Mouse (Mus musculus): ENCODE measurements around the gene Ccdc187. TPM values are rescaled to one million over a fixed set of nuclear protein-coding genes. Genes with fewer than 3 reads are reported as not detected.
A peak's percentile ranks its signal among the peaks of the same experiment; 100 is the strongest.

The Ccdc187 gene
- total RNA-seq (2014; fragmentation: Nextera tagmentation): not detected in 2 replicates
- not detected in 2 replicates for total RNA-seq (2017)

GRCm38 (mm10) chr2:26294457-26294856 is at the start of gene Ccdc187:
Ccdc187 (minus strand) TSS chr2:26294557.
- ATAC-seq (replicated peaks; ENCODE audit: poor library complexity, severe bottlenecking): no peak

- ATAC-seq (replicated peaks; ENCODE audit: poor library complexity, severe bottlenecking): no peak
These were observed 48.5 kb upstream of the Ccdc187 start for GRCm38 (mm10) chr2:26342609-26343490.

- no peak for ATAC-seq (replicated peaks; ENCODE audit: poor library complexity, severe bottlenecking)
These were observed 47.7 kb upstream of the Ccdc187 start for GRCm38 (mm10) chr2:26342044-26342443.

GRCm38 (mm10) chr2:26341510-26341981 is 47.2 kb upstream of the Ccdc187 start:
- no peak for ATAC-seq (replicated peaks; ENCODE audit: poor library complexity, severe bottlenecking)

GRCm38 (mm10) chr2:26339204-26339551 is 44.8 kb upstream of the Ccdc187 start:
- no peak for ATAC-seq (replicated peaks; ENCODE audit: poor library complexity, severe bottlenecking)

- ATAC-seq (replicated peaks; ENCODE audit: poor library complexity, severe bottlenecking): no peak
These were observed 44.2 kb upstream of the Ccdc187 start for GRCm38 (mm10) chr2:26338302-26339203.

GRCm38 (mm10) chr2:26330702-26331101 is 36.3 kb upstream of the Ccdc187 start:
- ATAC-seq (replicated peaks; ENCODE audit: poor library complexity, severe bottlenecking): no peak

- ATAC-seq (replicated peaks; ENCODE audit: poor library complexity, severe bottlenecking): no peak
These were observed 35.7 kb upstream of the Ccdc187 start for GRCm38 (mm10) chr2:26330056-26330468.

- no peak for ATAC-seq (replicated peaks; ENCODE audit: poor library complexity, severe bottlenecking)
These were observed 35.0 kb upstream of the Ccdc187 start for GRCm38 (mm10) chr2:26329402-26329801.

GRCm38 (mm10) chr2:26327852-26328251 is 33.5 kb upstream of the Ccdc187 start:
- ATAC-seq (replicated peaks; ENCODE audit: poor library complexity, severe bottlenecking): peak; percentile 73

- ATAC-seq (replicated peaks; ENCODE audit: poor library complexity, severe bottlenecking): peak; percentile 77
These were observed 31.2 kb upstream of the Ccdc187 start for GRCm38 (mm10) chr2:26325386-26326181.

GRCm38 (mm10) chr2:26324917-26325316 is 30.6 kb upstream of the Ccdc187 start:
- ATAC-seq (replicated peaks; ENCODE audit: poor library complexity, severe bottlenecking): no peak

- no peak for ATAC-seq (replicated peaks; ENCODE audit: poor library complexity, severe bottlenecking)
These were observed 29.4 kb upstream of the Ccdc187 start for GRCm38 (mm10) chr2:26323589-26324325.

GRCm38 (mm10) chr2:26320245-26321185 is 26.2 kb upstream of the Ccdc187 start:
- ATAC-seq (replicated peaks; ENCODE audit: poor library complexity, severe bottlenecking): no peak

GRCm38 (mm10) chr2:26319519-26320244 is 25.3 kb upstream of the Ccdc187 start:
- no peak for ATAC-seq (replicated peaks; ENCODE audit: poor library complexity, severe bottlenecking)

GRCm38 (mm10) chr2:26319109-26319508 is 24.8 kb upstream of the Ccdc187 start:
- ATAC-seq (replicated peaks; ENCODE audit: poor library complexity, severe bottlenecking): no peak

GRCm38 (mm10) chr2:26317991-26318672 is 23.8 kb upstream of the Ccdc187 start:
- ATAC-seq (replicated peaks; ENCODE audit: poor library complexity, severe bottlenecking): no peak
